Mouse (Mus musculus): ENCODE data around the gene Adamts13. TPM values are rescaled to one million over a fixed set of nuclear protein-coding genes. Genes with fewer than 3 reads are reported as not detected.

The Adamts13 gene
- not detected for polyA plus RNA-seq (2017; shearing (Covaris generic))

GRCm38 (mm10) chr2:26973116-26973515 is at the start of gene Adamts13:
Adamts13 (plus strand) TSS chr2:26973416.

GRCm38 (mm10) chr2:26933304-26934055 is 39.7 kb upstream of the Adamts13 start, which contains the start of the genes Surf4 and Stkld1:
Surf4 (minus strand) TSS chr2:26933928.
Stkld1 (plus strand) TSS chr2:26934047.

GRCm38 (mm10) chr2:26963923-26964723 is 9.1 kb upstream of the Adamts13 start, which contains the start of gene Rexo4:
Rexo4 (minus strand) TSS chr2:26964386.

GRCm38 (mm10) chr2:27009714-27010244 is 36.6 kb downstream of the Adamts13 start, which contains the start of gene Cacfd1:
Cacfd1 (plus strand) TSS chr2:27009926.

DNA sequence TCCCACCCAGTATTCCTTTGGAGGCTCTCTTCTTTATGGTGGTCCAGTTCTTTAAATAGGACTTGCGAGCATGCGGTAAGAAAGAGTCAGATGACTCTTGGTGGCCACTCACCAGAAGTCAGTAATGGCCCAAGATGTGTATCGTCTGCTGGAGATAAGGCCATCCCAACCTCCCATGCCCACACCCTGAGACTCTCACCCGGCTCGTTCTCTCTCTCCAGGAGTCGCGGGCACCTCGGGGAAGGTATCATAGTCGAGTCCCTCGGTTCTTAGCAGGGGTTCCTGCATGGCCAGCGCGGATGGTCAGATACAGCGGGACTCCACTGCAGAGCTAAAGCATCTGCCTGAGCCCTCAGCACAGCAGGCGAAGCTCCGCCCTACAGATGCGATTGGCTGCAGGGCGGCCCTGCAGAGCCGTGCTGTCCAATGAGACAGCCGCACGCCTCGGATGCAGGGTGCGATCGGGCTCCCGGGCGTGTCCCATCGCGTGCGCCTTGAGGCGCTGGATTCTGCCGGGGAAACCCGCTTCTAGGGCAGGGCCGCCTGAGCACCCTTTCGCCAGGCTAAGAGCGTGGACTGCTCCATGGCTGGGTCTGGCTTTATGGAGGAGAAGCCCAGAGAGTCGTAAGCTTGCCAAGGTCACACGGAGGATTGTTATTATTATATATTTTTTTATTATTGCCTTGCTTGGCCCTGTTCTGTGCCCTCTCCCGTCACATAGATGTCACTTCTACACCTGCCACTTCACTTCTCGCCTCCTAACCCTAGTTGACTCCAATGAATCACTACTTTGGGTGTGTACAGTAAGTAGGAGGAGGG is 54.6 kb downstream of the Adamts13 start, which contains the start of gene Slc2a6:
Gene Slc2a6 (minus strand): TSS at position 381 of the 819 bp plus-strand sequence.

Other genes with a start within 250 kb of the Adamts13 start
- gene Abo, start 108.4 kb upstream of the Adamts13 start, polyA plus RNA-seq (2017; shearing (Covaris generic)), result not detected
- gene Surf6, start 70.5 kb upstream of the Adamts13 start, polyA plus RNA-seq (2017; shearing (Covaris generic)), result 27.7 TPM
- 18.0 TPM for gene Med22, start 62.7 kb upstream of the Adamts13 start, polyA plus RNA-seq (2017; shearing (Covaris generic))
- 306 TPM for gene Rpl7a, start 62.7 kb upstream of the Adamts13 start, polyA plus RNA-seq (2017; shearing (Covaris generic))
- gene Surf2, start 57.0 kb upstream of the Adamts13 start, polyA plus RNA-seq (2017; shearing (Covaris generic)), result 65.3 TPM
- gene Surf1, start 56.9 kb upstream of the Adamts13 start, polyA plus RNA-seq (2017; shearing (Covaris generic)), result 73.2 TPM
- 135 TPM for gene Surf4, start 39.5 kb upstream of the Adamts13 start, polyA plus RNA-seq (2017; shearing (Covaris generic))
- 0.32 TPM for gene Stkld1, start 39.4 kb upstream of the Adamts13 start, polyA plus RNA-seq (2017; shearing (Covaris generic))
- gene Rexo4, start 9.0 kb upstream of the Adamts13 start, polyA plus RNA-seq (2017; shearing (Covaris generic)), result 35.2 TPM
- 20.1 TPM for gene Cacfd1, start 36.5 kb downstream of the Adamts13 start, polyA plus RNA-seq (2017; shearing (Covaris generic))
- 3.0 TPM for gene Slc2a6, start 54.6 kb downstream of the Adamts13 start, polyA plus RNA-seq (2017; shearing (Covaris generic))
- not detected for gene Mymk, start 98.8 kb downstream of the Adamts13 start, polyA plus RNA-seq (2017; shearing (Covaris generic))
- gene Adamtsl2, start 106.0 kb downstream of the Adamts13 start, polyA plus RNA-seq (2017; shearing (Covaris generic)), result 0.44 TPM
- not detected for gene Fam163b, start 169.1 kb downstream of the Adamts13 start, polyA plus RNA-seq (2017; shearing (Covaris generic))
- not detected for gene Dbh, start 191.8 kb downstream of the Adamts13 start, polyA plus RNA-seq (2017; shearing (Covaris generic))

Measured in effector memory CD4-positive, alpha-beta T cell, adult 5 months (primary cell).